Mouse (Mus musculus): ENCODE measurements at regions not wholly inside any gene's neighbourhood (a gene's known extent, or its start where the extent isn't known, plus 50 kb on each side); places are given as distances from the start of the nearest gene placed in this dataset.

GRCm38 (mm10) chr13:54285968-54286367, 85.2 kb upstream of the Cplx2 start:
- no peak for ATAC-seq (replicated peaks; ENCODE audit: extremely low read depth, insufficient read depth, low FRiP score)
- H3K4me3 ChIP-seq (ENCODE audit: low read length) = no peak overlapping the region
- H3K9me3 ChIP-seq (replicated peaks; ENCODE audit: control insufficient read depth, low read length) = no peaks in the 10 kb centered on the region
- peaks cover 5% of the 10 kb centered on the region; the same call in 1 of the 2 replicates for H3K4me1 ChIP-seq (ENCODE audit: control insufficient read depth, insufficient read depth, low read length)
- no peaks in the 10 kb centered on the region for H3K36me3 ChIP-seq (ENCODE audit: control insufficient read depth, insufficient read depth)
- no peak overlapping the region for H3K4me2 ChIP-seq (ENCODE audit: low read depth, low read length)
- H3K27me3 ChIP-seq (ENCODE audit: control insufficient read depth, insufficient read depth, low read length) = peaks cover 8% of the 10 kb centered on the region
- WGBS = 79% methylated on average over 10 of the region's 10 CpGs
- H3K9ac ChIP-seq (ENCODE audit: low read length) = no peak overlapping the region
- H3K27ac ChIP-seq (ENCODE audit: low read length) = no peak overlapping the region

GRCm38 (mm10) chr13:54286616-54287015, 84.5 kb upstream of the Cplx2 start:
- no peak overlapping the region for H3K4me2 ChIP-seq (ENCODE audit: low read depth, low read length)
- H3K9me3 ChIP-seq (replicated peaks; ENCODE audit: control insufficient read depth, low read length) = no peaks in the 10 kb centered on the region
- no peak overlapping the region for H3K4me3 ChIP-seq (ENCODE audit: low read length)
- no peak overlapping the region for H3K27ac ChIP-seq (ENCODE audit: low read length)
- no peaks in the 10 kb centered on the region for H3K36me3 ChIP-seq (ENCODE audit: control insufficient read depth, insufficient read depth)
- 79% methylated on average over 11 of the region's 11 CpGs for WGBS
- no peak for ATAC-seq (replicated peaks; ENCODE audit: extremely low read depth, insufficient read depth, low FRiP score)
- H3K4me1 ChIP-seq (ENCODE audit: control insufficient read depth, insufficient read depth, low read length) = peaks cover 5% of the 10 kb centered on the region; the same call in 1 of the 2 replicates
- H3K27me3 ChIP-seq (ENCODE audit: control insufficient read depth, insufficient read depth, low read length) = peaks cover 3% of the 10 kb centered on the region; the same call in 1 of the 2 replicates
- H3K9ac ChIP-seq (ENCODE audit: low read length) = no peak overlapping the region

DNA sequence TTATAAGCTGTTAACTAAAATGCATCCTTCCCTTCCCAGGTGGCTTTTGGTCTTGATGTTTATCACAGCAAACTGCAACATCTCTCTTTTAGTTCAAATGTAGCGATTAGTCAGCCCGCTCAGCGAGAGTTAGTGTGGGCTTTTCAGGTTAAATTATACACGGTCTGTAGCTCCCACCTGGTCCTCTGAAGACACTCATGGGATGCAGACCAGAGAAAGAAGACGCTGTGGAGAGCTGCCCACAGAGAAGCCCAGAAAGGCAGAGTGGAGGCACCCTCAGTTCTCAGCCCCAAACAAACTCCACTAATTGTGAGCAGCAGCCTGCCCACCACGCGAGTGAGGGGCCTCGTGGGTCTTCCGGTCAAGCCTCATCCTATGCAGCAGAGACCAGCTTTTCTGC, 81.1 kb upstream of the Cplx2 start:
- ATAC-seq (replicated peaks; ENCODE audit: extremely low read depth, insufficient read depth, low FRiP score) = no peak
- Histone ChIP-seq H3K4me2 (ENCODE audit: low read depth, low read length) (no peak overlapping the region), H3K27me3 (ENCODE audit: control insufficient read depth, insufficient read depth, low read length) (no peaks in the 10 kb centered on the region), H3K4me1 (ENCODE audit: control insufficient read depth, insufficient read depth, low read length) (no peaks in the 10 kb centered on the region), H3K9me3 (replicated peaks; ENCODE audit: control insufficient read depth, low read length) (no peaks in the 10 kb centered on the region), H3K4me3 (ENCODE audit: low read length) (no peak overlapping the region), H3K27ac (ENCODE audit: low read length) (no peak overlapping the region), H3K9ac (ENCODE audit: low read length) (no peak overlapping the region), H3K36me3 (ENCODE audit: control insufficient read depth, insufficient read depth) (no peaks in the 10 kb centered on the region)
- WGBS = 90% methylated on average over 9 of the region's 9 CpGs

DNA sequence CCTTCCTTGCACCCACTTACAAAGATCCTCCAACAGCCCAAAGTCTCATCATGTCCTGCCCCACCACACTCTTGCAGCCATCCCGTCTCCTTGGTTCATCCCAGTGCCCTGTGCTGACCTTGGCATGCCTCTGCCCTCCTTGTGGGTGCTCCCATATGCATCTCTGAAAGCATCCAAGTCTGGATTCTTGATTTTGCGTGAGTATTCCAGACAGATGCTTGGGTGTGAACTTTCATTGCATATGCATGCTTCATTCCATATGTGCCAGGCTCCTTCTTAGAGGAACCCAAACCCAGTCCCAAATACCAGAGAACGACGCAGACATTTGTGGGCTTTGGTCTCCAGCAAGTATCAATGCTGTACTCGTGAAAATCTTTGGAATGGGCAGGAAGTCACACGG, 78.8 kb upstream of the Cplx2 start:
- Histone ChIP-seq H3K27ac (ENCODE audit: low read length) (no peak overlapping the region), H3K9ac (ENCODE audit: low read length) (no peak overlapping the region), H3K27me3 (ENCODE audit: control insufficient read depth, insufficient read depth, low read length) (no peaks in the 10 kb centered on the region), H3K36me3 (ENCODE audit: control insufficient read depth, insufficient read depth) (no peaks in the 10 kb centered on the region), H3K4me3 (ENCODE audit: low read length) (no peak overlapping the region), H3K9me3 (replicated peaks; ENCODE audit: control insufficient read depth, low read length) (no peaks in the 10 kb centered on the region), H3K4me2 (ENCODE audit: low read depth, low read length) (no peak overlapping the region), H3K4me1 (ENCODE audit: control insufficient read depth, insufficient read depth, low read length) (no peaks in the 10 kb centered on the region)
- no peak for ATAC-seq (replicated peaks; ENCODE audit: extremely low read depth, insufficient read depth, low FRiP score)
- 73% methylated on average over 6 of the region's 6 CpGs for WGBS

- Histone ChIP-seq H3K9me3 (replicated peaks; ENCODE audit: control insufficient read depth, low read length) (no peaks in the 10 kb centered on the region), H3K27ac (ENCODE audit: low read length) (no peak overlapping the region), H3K27me3 (ENCODE audit: control insufficient read depth, insufficient read depth, low read length) (no peaks in the 10 kb centered on the region), H3K9ac (ENCODE audit: low read length) (no peak overlapping the region), H3K4me1 (ENCODE audit: control insufficient read depth, insufficient read depth, low read length) (no peaks in the 10 kb centered on the region), H3K4me3 (ENCODE audit: low read length) (no peak overlapping the region), H3K36me3 (ENCODE audit: control insufficient read depth, insufficient read depth) (no peaks in the 10 kb centered on the region), H3K4me2 (ENCODE audit: low read depth, low read length) (no peak overlapping the region)
- ATAC-seq (replicated peaks; ENCODE audit: extremely low read depth, insufficient read depth, low FRiP score) = no peak
- 78% methylated on average over 3 of the region's 3 CpGs for WGBS
Measured at GRCm38 (mm10) chr13:54293006-54293405, 78.1 kb upstream of the Cplx2 start.

DNA sequence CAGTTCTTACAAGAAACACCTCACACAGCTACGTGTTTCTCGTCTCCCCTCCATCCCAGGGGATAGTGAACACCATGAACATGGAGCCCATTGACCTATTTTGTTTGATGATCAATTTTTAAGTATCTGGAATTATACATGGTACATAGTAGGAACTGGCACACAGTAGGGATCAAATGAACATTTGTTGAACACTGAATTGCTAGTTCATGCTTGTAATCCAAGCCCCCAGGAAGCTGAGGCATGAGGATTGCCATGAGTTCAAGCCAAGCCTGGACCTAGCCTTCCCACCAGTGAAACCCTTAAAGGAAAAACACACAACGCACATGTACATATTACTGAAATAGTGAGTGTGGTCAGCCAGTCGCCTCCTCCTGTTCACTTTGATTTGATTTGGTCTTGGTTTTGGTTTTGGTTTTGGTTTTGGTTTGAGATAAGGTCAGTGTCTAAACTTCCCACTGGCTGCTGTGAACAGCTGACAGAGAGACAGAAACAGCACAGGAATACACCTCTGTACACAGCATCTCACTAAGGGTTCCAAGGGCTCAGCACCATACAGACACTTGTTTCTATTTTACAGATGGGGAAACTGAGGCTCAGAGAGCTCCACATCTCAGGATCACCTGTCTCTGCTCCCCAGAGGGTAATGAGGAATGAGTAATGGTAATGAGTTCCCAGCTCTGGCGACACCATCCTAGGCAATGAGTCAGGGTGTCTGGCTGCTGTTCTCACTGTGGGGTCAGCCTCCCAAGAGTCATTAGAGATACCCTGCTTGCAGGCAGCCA, 75.5 kb upstream of the Cplx2 start:
- WGBS = 68% methylated on average over 5 of the region's 5 CpGs
- Histone ChIP-seq H3K9ac (ENCODE audit: low read length) (no peak overlapping the region), H3K27ac (ENCODE audit: low read length) (no peak overlapping the region), H3K27me3 (ENCODE audit: control insufficient read depth, insufficient read depth, low read length) (no peaks in the 10 kb centered on the region), H3K4me3 (ENCODE audit: low read length) (no peak overlapping the region), H3K4me2 (ENCODE audit: low read depth, low read length) (no peak overlapping the region), H3K36me3 (ENCODE audit: control insufficient read depth, insufficient read depth) (no peaks in the 10 kb centered on the region), H3K9me3 (replicated peaks; ENCODE audit: control insufficient read depth, low read length) (no peaks in the 10 kb centered on the region), H3K4me1 (ENCODE audit: control insufficient read depth, insufficient read depth, low read length) (no peaks in the 10 kb centered on the region)
- no peak for ATAC-seq (replicated peaks; ENCODE audit: extremely low read depth, insufficient read depth, low FRiP score)

GRCm38 (mm10) chr13:54296260-54296555, 74.9 kb upstream of the Cplx2 start:
- Histone ChIP-seq H3K36me3 (ENCODE audit: control insufficient read depth, insufficient read depth) (no peaks in the 10 kb centered on the region), H3K9ac (ENCODE audit: low read length) (no peak overlapping the region), H3K27me3 (ENCODE audit: control insufficient read depth, insufficient read depth, low read length) (no peaks in the 10 kb centered on the region), H3K4me2 (ENCODE audit: low read depth, low read length) (no peak overlapping the region), H3K4me3 (ENCODE audit: low read length) (no peak overlapping the region), H3K9me3 (replicated peaks; ENCODE audit: control insufficient read depth, low read length) (no peaks in the 10 kb centered on the region), H3K4me1 (ENCODE audit: control insufficient read depth, insufficient read depth, low read length) (no peaks in the 10 kb centered on the region), H3K27ac (ENCODE audit: low read length) (no peak overlapping the region)
- 15% methylated on average over 1 of the region's 1 CpGs for WGBS
- ATAC-seq (replicated peaks; ENCODE audit: extremely low read depth, insufficient read depth, low FRiP score) = no peak

DNA sequence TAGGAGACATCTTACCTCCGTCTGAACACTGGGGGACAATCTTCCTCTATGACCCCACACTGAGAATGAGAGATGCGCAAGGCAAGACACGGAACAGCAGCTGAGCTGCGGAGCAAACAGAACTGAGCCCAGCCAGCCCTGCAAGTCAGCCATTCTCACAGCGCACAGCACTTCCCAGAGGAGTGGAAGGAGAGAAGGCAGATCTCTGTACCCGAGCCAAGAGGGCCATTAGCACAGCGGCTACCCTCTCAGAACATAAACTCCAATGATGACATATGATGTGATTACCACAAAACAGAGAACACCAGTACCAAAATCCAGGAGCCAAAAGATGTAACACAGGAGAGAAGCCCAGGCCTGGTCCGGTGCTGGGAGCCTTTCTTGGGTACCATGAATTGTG, 72.3 kb upstream of the Cplx2 start:
- no peak overlapping the region for H3K27ac ChIP-seq (ENCODE audit: low read length)
- peaks cover 5% of the 10 kb centered on the region for H3K4me1 ChIP-seq (ENCODE audit: control insufficient read depth, insufficient read depth, low read length)
- H3K4me2 ChIP-seq (ENCODE audit: low read depth, low read length) = no peak overlapping the region
- ATAC-seq (replicated peaks; ENCODE audit: extremely low read depth, insufficient read depth, low FRiP score) = no peak
- H3K27me3 ChIP-seq (ENCODE audit: control insufficient read depth, insufficient read depth, low read length) = no peaks in the 10 kb centered on the region
- no peak overlapping the region for H3K9ac ChIP-seq (ENCODE audit: low read length)
- WGBS = 65% methylated on average over 8 of the region's 8 CpGs
- H3K4me3 ChIP-seq (ENCODE audit: low read length) = no peak overlapping the region
- H3K36me3 ChIP-seq (ENCODE audit: control insufficient read depth, insufficient read depth) = no peaks in the 10 kb centered on the region
- H3K9me3 ChIP-seq (replicated peaks; ENCODE audit: control insufficient read depth, low read length) = no peaks in the 10 kb centered on the region

GRCm38 (mm10) chr13:54299295-54299694, 71.9 kb upstream of the Cplx2 start:
- H3K9ac ChIP-seq (ENCODE audit: low read length) = no peak overlapping the region
- no peak overlapping the region for H3K4me3 ChIP-seq (ENCODE audit: low read length)
- peaks cover 7% of the 10 kb centered on the region for H3K4me1 ChIP-seq (ENCODE audit: control insufficient read depth, insufficient read depth, low read length)
- H3K27ac ChIP-seq (ENCODE audit: low read length) = no peak overlapping the region
- no peaks in the 10 kb centered on the region for H3K9me3 ChIP-seq (replicated peaks; ENCODE audit: control insufficient read depth, low read length)
- H3K36me3 ChIP-seq (ENCODE audit: control insufficient read depth, insufficient read depth) = no peaks in the 10 kb centered on the region
- WGBS = 75% methylated on average over 5 of the region's 5 CpGs
- no peak overlapping the region for H3K4me2 ChIP-seq (ENCODE audit: low read depth, low read length)
- no peaks in the 10 kb centered on the region for H3K27me3 ChIP-seq (ENCODE audit: control insufficient read depth, insufficient read depth, low read length)
- ATAC-seq (replicated peaks; ENCODE audit: extremely low read depth, insufficient read depth, low FRiP score) = no peak
